In the genomic region with DNA sequence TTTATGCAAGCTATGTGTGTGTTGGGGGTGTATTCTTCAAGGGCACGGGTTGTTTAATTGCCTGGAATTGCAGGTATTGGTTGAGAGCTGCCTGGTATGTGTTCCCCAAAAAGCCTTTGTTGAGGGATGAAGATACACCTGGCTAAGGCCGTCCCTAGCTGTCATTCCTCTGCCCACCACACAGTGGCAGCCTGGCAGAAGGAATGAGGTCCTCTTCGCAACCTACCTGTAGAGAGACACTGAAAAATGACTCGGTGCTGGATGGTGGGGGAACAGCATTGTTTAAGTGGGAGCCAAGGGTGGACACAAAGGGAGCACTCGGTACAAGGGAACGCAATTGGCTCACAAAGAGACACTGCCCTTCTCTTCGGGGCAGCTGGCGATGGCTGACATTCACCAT, we compare ENCODE assay signal across 8 mouse cellular contexts. TPM values are rescaled to one million over a fixed set of nuclear protein-coding genes. Genes with fewer than 3 reads are reported as not detected.
A peak's percentile ranks its signal among the peaks of the same experiment; 100 is the strongest.
DNase-seq lines count a peak whose midpoint lies in the region; ATAC-seq and TF ChIP-seq lines count a peak whose summit lies in the region.

No protein-coding gene starts in this region.

- no peak overlapping the region for H3K9ac ChIP-seq in ES-Bruce4 (ENCODE audit: low read depth, poor library complexity, severe bottlenecking)

- 0 out of 2 replicates have a peak, but pooled peaks have one; percentile 11 for TF ChIP-seq EP300 in ES-Bruce4 (IDR thresholded peaks at IDR 0.05; ENCODE audit: insufficient read depth, low read depth, low read length)

- no peak overlapping the region for H3K4me3 ChIP-seq in ES-Bruce4 (ENCODE audit: low read depth, low read length)

- no peaks in the 10 kb centered on the region for H3K27me3 ChIP-seq in ES-Bruce4 (ENCODE audit: control insufficient read depth, insufficient read depth, low read length, poor library complexity, severe bottlenecking)

- peak; percentile 64; the same call in 1 of the 2 replicates for ATAC-seq in granulocyte monocyte progenitor cell, adult 5-6 weeks (replicated peaks; ENCODE audit: poor library complexity, severe bottlenecking)

- no peaks in the 10 kb centered on the region for H3K36me3 ChIP-seq in ES-Bruce4 (ENCODE audit: control insufficient read depth, insufficient read depth, low read length, poor library complexity, severe bottlenecking)

- H3K9me3 ChIP-seq in ES-Bruce4 (replicated peaks; ENCODE audit: control insufficient read depth, insufficient read depth, low read length, poor library complexity, severe bottlenecking) = no peaks in the 10 kb centered on the region

- peak; percentile 97 for TF ChIP-seq CTCF in ES-Bruce4 (IDR thresholded peaks at IDR 0.05; ENCODE audit: low read depth, low read length)

- TF ChIP-seq POLR2A in ES-Bruce4 (IDR thresholded peaks at IDR 0.05; ENCODE audit: insufficient read depth, low read length) = no peak

- H3K4me1 ChIP-seq in ES-Bruce4 (ENCODE audit: control insufficient read depth, insufficient read depth, low read length) = peaks cover 1% of the 10 kb centered on the region

- no peak overlapping the region for H3K27ac ChIP-seq in ES-Bruce4 (ENCODE audit: insufficient read depth, low read length)

- DNase-seq in layer of hippocampus, adult 11-12 months (ENCODE audit: low spot score) = peak; percentile 25
- DNase-seq in layer of hippocampus, adult 9-11 months = no peak
- DNase-seq in adrenal gland, postnatal 36 days = peak; percentile 30 to 35
- peak; percentile 24 to 32 for DNase-seq in layer of hippocampus, postnatal 36 days
- peak; percentile 58 for DNase-seq in thymus, postnatal 4 days
- no peak for DNase-seq in gastrocnemius, postnatal 10 days

RNA-seq across cellular contexts. Expression of a gene that starts 29.2 kb away (rescaled TPM):
- 16.8 and 18.9 TPM in 2 replicates for polyA plus RNA-seq in ES-Bruce4 (2011; ENCODE audit: insufficient read depth, insufficient read length, low read depth, missing spikeins)
- 1 to 10 TPM; 4.9 to 5.0 TPM for total RNA-seq in adrenal gland, postnatal 36 days (2021)
- 0.41 TPM in 1 of 2 replicates, not detected in the other for total RNA-seq in granulocyte monocyte progenitor cell, adult 5-6 weeks (2014; fragmentation: Nextera tagmentation)
- total RNA-seq in granulocyte monocyte progenitor cell, adult 5-6 weeks (2017) = 1.1 TPM in 1 of 2 replicates, not detected in the other
- 1 to 10 TPM; 4.2 TPM for total RNA-seq in layer of hippocampus, postnatal 36 days (2021)
- total RNA-seq in gastrocnemius, postnatal 10 days (2021) = 1 to 10 TPM; 4.3 to 4.9 TPM

Comparison
In these comparisons a context has a peak if more than half of its experiments do, and no peak if none do; other contexts are left out.
1. DNase-seq: peak in layer of hippocampus, adult 11-12 months (single experiment), adrenal gland, postnatal 36 days (2 of 2), layer of hippocampus, postnatal 36 days (2 of 2) and thymus, postnatal 4 days (single experiment); none in layer of hippocampus, adult 9-11 months (single experiment) and gastrocnemius, postnatal 10 days (single experiment).